Mouse (Mus musculus): ENCODE results near the gene Kcnj1. TPM values are rescaled to one million over a fixed set of nuclear protein-coding genes. Genes with fewer than 3 reads are reported as not detected.

Gene Kcnj1
- polyA plus RNA-seq, 1 experiment, result not detected

DNA sequence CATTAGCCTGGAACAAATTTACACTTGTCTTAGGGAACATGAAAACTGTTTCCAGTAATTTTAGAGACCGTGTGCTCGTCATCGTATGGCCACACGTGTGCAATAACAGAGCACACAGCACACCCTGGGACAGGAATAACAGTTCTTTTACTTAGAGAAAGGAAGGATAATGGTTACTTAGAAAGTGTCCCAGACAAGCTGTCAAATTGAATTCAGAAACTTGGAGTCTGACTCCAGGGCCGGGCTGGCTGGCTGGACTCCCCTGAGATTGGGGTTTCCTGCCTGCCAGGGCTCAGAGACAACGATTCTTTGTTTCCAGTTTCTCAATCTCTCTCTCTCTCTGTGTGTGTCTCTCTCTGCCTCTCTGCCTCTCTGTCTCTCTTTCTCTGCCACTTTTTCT, 71.5 kb downstream of the Kcnj1 start:
- H3K36me3 ChIP-seq (ENCODE audit: control insufficient read depth, insufficient read depth), result no peaks in the 10 kb centered on the region
- no peaks in the 10 kb centered on the region for H3K79me2 ChIP-seq (ENCODE audit: control insufficient read depth, insufficient read depth)
- H3K4me2 ChIP-seq (ENCODE audit: low read depth), result no peak overlapping the region
- no peak overlapping the region for H3K4me3 ChIP-seq
- TF ChIP-seq CEBPB (IDR thresholded peaks at IDR 0.05; ENCODE audit: insufficient read depth, poor library complexity, severe bottlenecking) (no peak), REST (IDR thresholded peaks at IDR 0.05; ENCODE audit: insufficient read depth, insufficient read length) (no peak), TCF12 (IDR thresholded peaks at IDR 0.05; ENCODE audit: insufficient read depth, poor library complexity, severe bottlenecking) (no peak), MYOG (IDR thresholded peaks at IDR 0.05; ENCODE audit: control insufficient read depth in 1 of 3, insufficient read depth in 1 of 3, insufficient read length in 2 of 3, low read depth in 2 of 3) (no peak), E2F4 (IDR thresholded peaks at IDR 0.05; ENCODE audit: insufficient read depth) (no peak), MYOD1 (IDR thresholded peaks at IDR 0.05; ENCODE audit: control insufficient read depth in 1 of 3, insufficient read length in 2 of 3, low read depth in 2 of 3) (no peak), USF1 (IDR thresholded peaks at IDR 0.05; ENCODE audit: low read depth) (no peak)
- H3ac ChIP-seq (ENCODE audit: control insufficient read depth, insufficient read length), result no peak overlapping the region
- H3K27me3 ChIP-seq (ENCODE audit: control insufficient read depth, insufficient read depth, insufficient read length), result peaks cover 5% of the 10 kb centered on the region

DNA sequence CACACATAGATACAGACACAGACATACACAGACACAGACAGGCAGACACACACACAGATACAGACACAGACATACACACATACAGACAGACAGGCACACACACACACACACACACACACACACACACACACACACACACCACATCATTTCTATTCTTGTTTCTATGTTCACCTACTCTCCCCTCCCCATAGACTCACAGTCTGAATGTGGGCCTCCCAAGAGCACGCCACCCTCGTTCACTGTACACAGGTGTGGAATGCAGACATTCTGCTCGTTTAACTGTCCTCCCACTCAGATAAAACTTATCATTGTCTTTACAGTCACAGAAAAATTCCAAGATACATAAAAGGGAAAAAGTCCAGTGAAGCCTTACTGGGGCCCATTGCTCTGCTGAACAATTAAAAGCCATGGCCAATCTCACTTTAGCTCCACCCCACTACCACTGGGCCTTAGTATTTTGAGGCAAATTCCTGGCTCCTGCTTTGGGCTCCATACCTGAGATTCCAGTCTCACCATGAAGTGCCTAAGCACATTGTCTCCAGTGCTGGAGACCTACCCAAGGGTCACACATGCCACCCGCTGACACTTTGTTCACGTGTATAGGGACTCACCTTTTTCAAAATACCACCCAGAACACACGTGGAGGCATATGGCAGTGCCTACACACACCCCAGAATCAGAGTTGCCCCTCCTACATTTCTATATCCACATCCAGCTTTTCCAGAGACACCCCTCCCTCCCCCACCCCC, 72.3 kb downstream of the Kcnj1 start:
- TF ChIP-seq POLR2A (IDR thresholded peaks at IDR 0.05; ENCODE audit: insufficient read length, low read depth) (no peak), SRF (IDR thresholded peaks at IDR 0.05; ENCODE audit: control insufficient read depth, insufficient read length, low read depth) (no peak), CEBPB (IDR thresholded peaks at IDR 0.05; ENCODE audit: insufficient read depth, poor library complexity, severe bottlenecking) (no peak), TCF3 (IDR thresholded peaks at IDR 0.05; ENCODE audit: insufficient read length, low read depth) (no peak), MYOD1 (IDR thresholded peaks at IDR 0.05; ENCODE audit: control insufficient read depth in 1 of 3, insufficient read length in 2 of 3, low read depth in 2 of 3) (no peak), USF1 (IDR thresholded peaks at IDR 0.05; ENCODE audit: low read depth) (no peak), POLR2AphosphoS2 (IDR thresholded peaks at IDR 0.05; ENCODE audit: insufficient read length, low read depth) (no peak), E2F4 (IDR thresholded peaks at IDR 0.05; ENCODE audit: insufficient read depth) (no peak), MYOG (IDR thresholded peaks at IDR 0.05; ENCODE audit: control insufficient read depth in 1 of 3, insufficient read depth in 1 of 3, insufficient read length in 2 of 3, low read depth in 2 of 3) (no peak), TCF12 (IDR thresholded peaks at IDR 0.05; ENCODE audit: insufficient read depth, poor library complexity, severe bottlenecking) (no peak), REST (IDR thresholded peaks at IDR 0.05; ENCODE audit: insufficient read depth, insufficient read length) (no peak), MAX (IDR thresholded peaks at IDR 0.05; ENCODE audit: low read depth) (no peak)
- H3ac ChIP-seq (ENCODE audit: control insufficient read depth, insufficient read length), result no peak overlapping the region
- no peak overlapping the region for H3K4me3 ChIP-seq
- H3K4me2 ChIP-seq (ENCODE audit: low read depth), result no peak overlapping the region
- H3K27me3 ChIP-seq (ENCODE audit: control insufficient read depth, insufficient read depth, insufficient read length), result peaks cover 8% of the 10 kb centered on the region
- H3K79me2 ChIP-seq (ENCODE audit: control insufficient read depth, insufficient read depth), result no peaks in the 10 kb centered on the region
- H3K36me3 ChIP-seq (ENCODE audit: control insufficient read depth, insufficient read depth), result no peaks in the 10 kb centered on the region

DNA sequence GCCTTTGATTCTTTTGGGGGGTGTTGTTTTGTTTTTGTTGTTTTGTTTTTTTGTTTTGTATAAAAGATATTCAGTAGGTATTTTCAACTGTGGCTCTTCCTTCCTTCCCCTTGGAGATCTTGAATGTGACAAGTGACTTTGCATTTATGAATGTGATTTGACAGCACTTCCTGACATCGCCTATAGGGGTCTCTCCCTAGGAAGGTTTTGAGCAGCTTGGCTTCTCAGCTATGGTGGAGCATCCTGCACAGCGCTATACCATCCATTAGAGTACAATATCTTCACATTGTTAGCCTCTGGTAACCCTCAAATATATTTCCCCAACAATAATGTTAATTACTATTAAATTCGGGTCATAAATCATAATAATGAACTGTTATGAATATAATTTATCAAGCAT, 73.5 kb downstream of the Kcnj1 start:
- TF ChIP-seq USF1 (IDR thresholded peaks at IDR 0.05; ENCODE audit: low read depth) (no peak), POLR2A (IDR thresholded peaks at IDR 0.05; ENCODE audit: insufficient read length, low read depth) (no peak), MYOD1 (IDR thresholded peaks at IDR 0.05; ENCODE audit: control insufficient read depth in 1 of 3, insufficient read length in 2 of 3, low read depth in 2 of 3) (no peak), POLR2AphosphoS2 (IDR thresholded peaks at IDR 0.05; ENCODE audit: insufficient read length, low read depth) (no peak), SRF (IDR thresholded peaks at IDR 0.05; ENCODE audit: control insufficient read depth, insufficient read length, low read depth) (no peak), CEBPB (IDR thresholded peaks at IDR 0.05; ENCODE audit: insufficient read depth, poor library complexity, severe bottlenecking) (no peak), REST (IDR thresholded peaks at IDR 0.05; ENCODE audit: insufficient read depth, insufficient read length) (no peak), E2F4 (IDR thresholded peaks at IDR 0.05; ENCODE audit: insufficient read depth) (no peak), TCF12 (IDR thresholded peaks at IDR 0.05; ENCODE audit: insufficient read depth, poor library complexity, severe bottlenecking) (no peak)
- peaks cover 16% of the 10 kb centered on the region for H3K27me3 ChIP-seq (ENCODE audit: control insufficient read depth, insufficient read depth, insufficient read length)
- H3K4me3 ChIP-seq, result no peak overlapping the region
- no peak overlapping the region for H3ac ChIP-seq (ENCODE audit: control insufficient read depth, insufficient read length)
- H3K36me3 ChIP-seq (ENCODE audit: control insufficient read depth, insufficient read depth), result no peaks in the 10 kb centered on the region
- H3K79me2 ChIP-seq (ENCODE audit: control insufficient read depth, insufficient read depth), result no peaks in the 10 kb centered on the region
- no peak overlapping the region for H3K4me2 ChIP-seq (ENCODE audit: low read depth)

GRCm38 (mm10) chr9:32448766-32449165, 76.5 kb downstream of the Kcnj1 start:
- Histone ChIP-seq H3K4me2 (ENCODE audit: low read depth) (no peak overlapping the region), H3ac (ENCODE audit: control insufficient read depth, insufficient read length) (no peak overlapping the region), H3K27me3 (ENCODE audit: control insufficient read depth, insufficient read depth, insufficient read length) (peaks cover 18% of the 10 kb centered on the region), H3K36me3 (ENCODE audit: control insufficient read depth, insufficient read depth) (no peaks in the 10 kb centered on the region), H3K79me2 (ENCODE audit: control insufficient read depth, insufficient read depth) (no peaks in the 10 kb centered on the region), H3K4me3 (no peak overlapping the region)
- TF ChIP-seq TCF3 (IDR thresholded peaks at IDR 0.05; ENCODE audit: insufficient read length, low read depth) (no peak), MAX (IDR thresholded peaks at IDR 0.05; ENCODE audit: low read depth) (no peak), CEBPB (IDR thresholded peaks at IDR 0.05; ENCODE audit: insufficient read depth, poor library complexity, severe bottlenecking) (no peak), MYOG (IDR thresholded peaks at IDR 0.05; ENCODE audit: control insufficient read depth in 1 of 3, insufficient read depth in 1 of 3, insufficient read length in 2 of 3, low read depth in 2 of 3) (no peak), SRF (IDR thresholded peaks at IDR 0.05; ENCODE audit: control insufficient read depth, insufficient read length, low read depth) (no peak), REST (IDR thresholded peaks at IDR 0.05; ENCODE audit: insufficient read depth, insufficient read length) (no peak), POLR2AphosphoS2 (IDR thresholded peaks at IDR 0.05; ENCODE audit: insufficient read length, low read depth) (no peak), POLR2A (IDR thresholded peaks at IDR 0.05; ENCODE audit: insufficient read length, low read depth) (no peak)

Other genes with a start within 250 kb of the Kcnj1 start
- gene Kcnj5, start 28.1 kb upstream of the Kcnj1 start, polyA plus RNA-seq (2012; fragmentation: generic; extraction: Trizol), result not detected
- not detected for gene Fli1, start 170.4 kb downstream of the Kcnj1 start, polyA plus RNA-seq (2012; fragmentation: generic; extraction: Trizol)

Measured in myocyte (in vitro differentiated cells).